Mouse (Mus musculus) liver, postnatal 0 days (tissue): ENCODE results near the gene Tm9sf2. TPM values are rescaled to one million over a fixed set of nuclear protein-coding genes. Genes with fewer than 3 reads are reported as not detected.
"Not testable (repeated sequence)": the region's sequence is repeated elsewhere in the genome, so short reads cannot be mapped to it uniquely, and the experiment has no call there.

Source experiments
- ATAC-seq: fragments of 200-750 bp; cut with Nextera tagmentation; 2 replicates; pipeline ENCODE4 v1.8.0; 2017; ENCODE audit warnings: mild to moderate bottlenecking, moderate library complexity
- DNase-seq: peaks from one replicate; pipeline ENCODE4 v3.0.0-alpha.2; 2016
- H3K27ac ChIP-seq: fragments of 300-500 bp; sonication (generic); 2 replicates; pipeline ENCODE4 v1.5.1; 2014; ENCODE audit warnings: antibody characterized with exemption, moderate library complexity, mild to moderate bottlenecking, low read depth
- H3K27me3 ChIP-seq: fragments of 300-500 bp; sonication (generic); 2 replicates; pipeline ENCODE4 v1.6.1; 2014; ENCODE audit warnings: low read length, control low read depth, mixed read lengths; ENCODE audit not compliant: insufficient read depth
- H3K36me3 ChIP-seq: fragments of 300-500 bp; sonication (generic); replicated peaks from 2 replicates; pipeline ENCODE4 v1.6.1; 2014; ENCODE audit warnings: mild to moderate bottlenecking, control low read depth, low read length, moderate library complexity, mixed read lengths; ENCODE audit not compliant: insufficient read depth
- H3K4me1 ChIP-seq: fragments of 300-500 bp; sonication (generic); 2 replicates; pipeline ENCODE4 v1.6.1; 2014; ENCODE audit warnings: antibody characterized with exemption, mild to moderate bottlenecking, control low read depth; ENCODE audit not compliant: insufficient read depth
- H3K4me2 ChIP-seq: fragments of 300-500 bp; sonication (generic); 2 replicates; pipeline ENCODE4 v1.6.1; 2014; ENCODE audit warnings: low read depth, mild to moderate bottlenecking, low read length, moderate library complexity, mixed read lengths
- H3K4me3 ChIP-seq: fragments of 300-500 bp; sonication (generic); 2 replicates; pipeline ENCODE4 v1.5.1; 2014; ENCODE audit warnings: low read depth, low read length
- H3K9ac ChIP-seq: fragments of 300-500 bp; sonication (generic); replicated peaks from 2 replicates; pipeline ENCODE4 v1.6.1; 2014; ENCODE audit warnings: mild to moderate bottlenecking, moderate library complexity
- H3K9me3 ChIP-seq: fragments of 300-500 bp; sonication (generic); 2 replicates; pipeline ENCODE4 v1.6.1; 2016; ENCODE audit warnings: mild to moderate bottlenecking, control low read depth, low read length, mixed read lengths
- CTCF ChIP-seq: sonication (generic); IDR thresholded peaks from 2 replicates; pipeline ENCODE4 v1.5.1; 2016; ENCODE audit warnings: antibody characterized with exemption, low read depth
- EP300 ChIP-seq: IDR thresholded peaks from 2 replicates; pipeline ENCODE4 v1.6.1; 2016; ENCODE audit warnings: antibody characterized with exemption, low read depth, mild to moderate bottlenecking
- WGBS: fragments of 180-500 bp; shearing (Covaris S2); extraction: QIAGEN DNeasy Blood & Tissue Kit; methylation state at CpG from one replicate; pipeline ENCODE4 v1.1.7; 2014; ENCODE audit not compliant: insufficient replicate concordance; 5-methylcytosine and 5-hydroxymethylcytosine counted together
- polyA plus RNA-seq: library from polyadenylated mRNA; unstranded; fragments of >200 nt; fragmentation: Nextera tagmentation; extraction: Ambion mirVana; gene quantifications from 2 replicates; pipeline ENCODE4 v1.2.1, GENCODE M21; 2015

The Tm9sf2 gene
- polyA plus RNA-seq, 1 experiment from 2014 or later, result 107 TPM

- 71% methylated on average over 7 of the region's 7 CpGs for WGBS
- no peak for ATAC-seq
- H3K9me3 ChIP-seq, result no peaks in the 10 kb centered on the region
- DNase-seq, result no peak
- no peaks in the 10 kb centered on the region for H3K36me3 ChIP-seq
- no peaks in the 10 kb centered on the region for H3K4me1 ChIP-seq
- no peak overlapping the region for H3K4me2 ChIP-seq
- no peaks in the 10 kb centered on the region for H3K27me3 ChIP-seq
- H3K9ac ChIP-seq, result no peak overlapping the region
- H3K4me3 ChIP-seq, result no peak overlapping the region
- H3K27ac ChIP-seq, result no peak overlapping the region
- TF ChIP-seq CTCF, result no peak
- no peak for TF ChIP-seq EP300
Observed at GRCm38 (mm10) chr14:122083499-122083898, 23.3 kb upstream of the Tm9sf2 start.

DNA sequence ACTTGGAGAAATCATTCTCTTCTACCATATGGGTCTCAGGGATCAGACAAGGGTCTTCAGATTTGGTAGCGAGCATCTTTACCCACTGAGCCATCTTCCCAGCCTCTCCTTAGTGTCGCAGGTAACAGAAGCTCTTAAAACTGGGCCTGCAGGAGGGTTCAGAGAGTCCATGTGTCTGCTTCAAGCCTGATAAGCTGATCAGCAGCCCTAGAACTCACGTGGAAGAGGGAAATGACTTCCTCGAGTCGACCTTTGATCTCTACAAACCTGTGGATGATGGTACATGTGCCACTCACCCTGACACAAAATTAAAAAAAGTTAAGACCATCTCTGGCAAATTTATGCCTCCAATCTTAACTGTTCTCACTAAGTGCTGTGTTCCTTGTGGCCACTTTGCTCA, 18.9 kb upstream of the Tm9sf2 start:
- no peaks in the 10 kb centered on the region for H3K9me3 ChIP-seq
- no peak for DNase-seq
- no peak for ATAC-seq
- no peak overlapping the region for H3K27ac ChIP-seq
- no peaks in the 10 kb centered on the region for H3K4me1 ChIP-seq
- WGBS, result 60% methylated on average over 5 of the region's 5 CpGs
- no peaks in the 10 kb centered on the region for H3K27me3 ChIP-seq
- H3K9ac ChIP-seq, result no peak overlapping the region
- H3K4me3 ChIP-seq, result no peak overlapping the region
- no peak overlapping the region for H3K4me2 ChIP-seq
- no peaks in the 10 kb centered on the region for H3K36me3 ChIP-seq
- TF ChIP-seq EP300 (no peak), CTCF (no peak)

- Histone ChIP-seq H3K36me3 (no peaks in the 10 kb centered on the region), H3K4me1 (no peaks in the 10 kb centered on the region), H3K27me3 (no peaks in the 10 kb centered on the region), H3K4me3 (no peak overlapping the region), H3K9me3 (peaks cover 3% of the 10 kb centered on the region; the same call in 1 of the 2 replicates), H3K9ac (no peak overlapping the region), H3K4me2 (no peak overlapping the region), H3K27ac (no peak overlapping the region)
- WGBS, result 53% methylated on average over 4 of the region's 4 CpGs
- DNase-seq, result no peak
- no peak for ATAC-seq
- TF ChIP-seq EP300 (no peak), CTCF (no peak)
Observed at GRCm38 (mm10) chr14:122092363-122092762, 14.5 kb upstream of the Tm9sf2 start.

GRCm38 (mm10) chr14:122096331-122096730, 10.5 kb upstream of the Tm9sf2 start:
- ATAC-seq, result no peak
- Histone ChIP-seq H3K36me3 (no peaks in the 10 kb centered on the region), H3K9me3 (peaks cover 3% of the 10 kb centered on the region; the same call in 1 of the 2 replicates), H3K27me3 (no peaks in the 10 kb centered on the region), H3K4me1 (no peaks in the 10 kb centered on the region), H3K4me3 (no peak overlapping the region), H3K9ac (no peak overlapping the region), H3K27ac (no peak overlapping the region), H3K4me2 (no peak overlapping the region)
- DNase-seq, result no peak
- 92% methylated on average over 11 of the region's 11 CpGs for WGBS
- TF ChIP-seq EP300, result no peak
- TF ChIP-seq CTCF, result no peak

- Histone ChIP-seq H3K9me3 (peaks cover 3% of the 10 kb centered on the region; the same call in 1 of the 2 replicates), H3K27ac (no peak overlapping the region), H3K27me3 (no peaks in the 10 kb centered on the region), H3K4me1 (no peaks in the 10 kb centered on the region), H3K36me3 (no peaks in the 10 kb centered on the region), H3K4me3 (no peak overlapping the region), H3K9ac (no peak overlapping the region), H3K4me2 (no peak overlapping the region)
- 42% methylated on average over 4 of the region's 4 CpGs for WGBS
- no peak for DNase-seq
- ATAC-seq, result no peak
- TF ChIP-seq EP300 (no peak), CTCF (no peak)
Observed at GRCm38 (mm10) chr14:122099584-122099983, 7.3 kb upstream of the Tm9sf2 start.

DNA sequence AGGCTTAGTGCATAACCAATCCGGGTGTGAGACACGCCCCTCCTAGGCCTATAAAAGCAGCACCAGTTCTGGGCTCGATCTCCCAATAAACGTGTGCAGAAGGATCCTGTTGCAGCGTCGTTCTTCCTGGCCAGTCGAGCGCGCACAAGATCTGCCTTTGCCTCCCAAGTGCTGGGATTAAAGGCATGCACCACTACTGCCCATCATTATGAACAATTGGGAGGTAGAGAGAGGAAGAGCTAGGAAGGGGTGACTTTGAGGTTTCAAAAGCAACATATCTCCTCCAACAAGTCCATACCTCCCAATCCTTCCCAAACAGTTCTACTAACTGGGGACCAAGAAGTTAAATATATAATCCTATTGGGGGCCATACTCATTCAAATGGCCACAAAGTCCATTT, 4.9 kb upstream of the Tm9sf2 start:
- H3K4me3 ChIP-seq, ATAC-seq, H3K27ac ChIP-seq, H3K9me3 ChIP-seq, H3K9ac ChIP-seq, H3K4me2 ChIP-seq, H3K36me3 ChIP-seq, DNase-seq, H3K27me3 ChIP-seq: not testable (repeated sequence)
- peaks cover 15% of the 10 kb centered on the region for H3K4me1 ChIP-seq
- 88% methylated on average over 9 of the region's 9 CpGs for WGBS

- Histone ChIP-seq H3K36me3 (peaks cover 2% of the 10 kb centered on the region; the same call in 1 of the 2 replicates), H3K4me2 (peak overlapping the region; percentile 93), H3K4me3 (peak overlapping the region; percentile 99), H3K4me1 (peaks cover 31% of the 10 kb centered on the region), H3K9me3 (no peaks in the 10 kb centered on the region), H3K27ac (peak overlapping the region; percentile 99), H3K9ac (peak overlapping the region; percentile 66), H3K27me3 (no peaks in the 10 kb centered on the region)
- 2% methylated on average over 24 of the region's 24 CpGs for WGBS
- TF ChIP-seq EP300, result 0 out of 2 replicates have a peak, but pooled peaks have one; percentile 8
- TF ChIP-seq CTCF, result no peak
- DNase-seq (peak; percentile 97), ATAC-seq (peak; percentile 89)
Observed at GRCm38 (mm10) chr14:122104881-122105280, 2.0 kb upstream of the Tm9sf2 start.
